Mouse (Mus musculus) embryonic stem cell, embryonic (primary cell): ENCODE results near the gene Kmt5a.

ENCODE experiments used
- CTCF ChIA-PET, 4 experiments: fragments of 300-600 bp in 2 of 4; fragments of 350-600 bp in 2 of 4; sonication (Branson Sonifier 250); formaldehyde crosslinking; loops; one replicate each; lab custom pipeline; 2022; ENCODE audit warnings: inconsistent platforms in 2 of 4; lab: Charles Lee
- POLR2A ChIA-PET, 4 experiments: fragments of 300-600 bp in 2 of 4; fragments of 350-600 bp in 2 of 4; sonication (Branson Sonifier 250); formaldehyde crosslinking; loops; one replicate each; lab custom pipeline; 2022; ENCODE audit warnings: antibody characterized with exemption in 4 of 4, inconsistent platforms in 1 of 4; lab: Charles Lee

Gene Kmt5a

DNA sequence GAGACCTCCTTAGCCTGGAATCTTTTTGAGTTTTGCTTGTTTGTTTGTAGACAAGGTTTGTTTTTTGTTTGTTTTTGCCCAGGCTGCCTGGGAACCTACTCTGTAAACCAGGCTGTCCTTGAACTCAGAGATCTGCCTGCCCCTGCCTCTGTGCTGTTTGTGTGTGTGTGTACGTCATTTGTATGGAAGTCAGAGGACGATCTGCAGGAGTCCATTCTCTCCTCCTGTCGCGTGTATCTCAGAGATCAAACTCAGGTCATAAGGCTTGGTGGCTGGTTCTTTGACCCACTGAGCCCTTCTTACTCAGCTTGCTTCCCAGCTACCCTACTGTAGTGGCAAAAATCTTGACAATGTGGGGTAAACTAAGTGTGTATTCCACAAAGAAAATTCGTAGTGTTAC, 984 bp upstream of the Kmt5a start:
- ChIA-PET CTCF (interaction anchor here in 1 of 4 experiments (0.7 kb wide), 1 partner anchor 100 kb away, joined by 3 read pairs; no protein-coding TSS in a partner anchor), POLR2A (interaction anchor here in 3 of 4 experiments (0.8 to 7.8 kb wide), 7 partner anchors 12 to 690 kb away, joined by 3 to 109 read pairs (median 9); partner anchors contain the start of genes Sbno1 (in 2 of the 3), 2810006K23Rik (in 1 of the 3), Kntc1 (in 1 of the 3) and Mphosph9 (in 1 of the 3))

GRCm38 (mm10) chr5:124440094-124440701, 468 bp downstream of the Kmt5a start:
- ChIA-PET POLR2A (interaction anchor here (0.5 to 7.8 kb wide), 69 partner anchors 8 to 953 kb away, joined by 3 to 109 read pairs (median 4); partner anchors contain the start of genes Rilpl2 (in 4 of the 4), 2810006K23Rik (in 3 of the 4), Mphosph9 (in 3 of the 4) and Sbno1 (in 3 of the 4)), CTCF (interaction anchor here (0.5 to 1.6 kb wide), 19 partner anchors 9 to 421 kb away, joined by 3 to 8 read pairs (median 3); partner anchors contain the start of genes Abcb9 (in 1 of the 4) and Rilpl1 (in 1 of the 4))

DNA sequence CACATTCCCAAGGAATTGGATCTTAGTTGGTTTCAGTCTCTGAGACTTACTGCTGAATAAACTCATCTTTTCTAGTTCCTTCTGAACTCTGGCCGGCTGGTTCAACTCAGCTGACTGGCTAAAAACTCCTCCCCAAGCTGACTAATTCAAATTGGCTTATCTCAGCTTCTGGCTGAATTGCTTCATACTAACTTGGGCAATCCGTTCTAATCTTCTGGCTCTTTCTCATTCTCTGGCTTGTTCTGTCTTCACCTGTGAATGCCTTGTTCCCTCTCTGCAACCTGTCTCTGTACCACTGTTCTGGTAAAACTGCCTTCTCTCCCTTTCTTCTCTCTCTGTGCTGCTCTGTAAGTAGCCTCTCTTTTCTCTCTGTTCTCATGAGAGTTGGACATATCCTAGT, 2.9 kb downstream of the Kmt5a start:
- POLR2A ChIA-PET, result interaction anchor here in 3 of 4 experiments (0.7 to 7.4 kb wide), 11 partner anchors 9 to 115 kb away, joined by 3 to 34 read pairs (median 5); partner anchors contain the start of genes Ddx55 (in 1 of the 3), Rilpl2 (in 1 of the 3) and Sbno1 (in 1 of the 3)
- CTCF ChIA-PET, result interaction anchor here in 1 of 4 experiments (1.6 kb wide), 1 partner anchor 10 kb away, joined by 3 read pairs; no protein-coding TSS in a partner anchor

DNA sequence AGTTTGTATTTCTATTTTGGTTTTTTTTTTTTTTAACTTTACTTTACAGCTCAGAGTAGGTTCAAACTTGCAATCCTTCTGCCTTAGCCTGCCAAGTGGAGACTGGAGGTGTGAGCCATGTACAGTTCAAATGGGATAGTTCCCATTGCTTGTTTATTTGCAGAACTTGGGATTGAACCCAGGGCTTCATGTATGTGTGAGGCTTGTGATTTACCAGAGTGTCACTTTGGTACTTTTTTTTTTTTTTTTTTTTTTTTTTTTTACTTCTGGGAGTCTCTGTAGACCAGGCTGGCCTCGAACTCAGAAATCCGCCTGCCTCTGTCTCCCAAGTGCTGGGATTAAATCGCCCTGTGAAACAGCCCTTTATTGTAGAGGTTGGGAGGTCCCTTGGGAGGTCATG, 4.5 kb downstream of the Kmt5a start:
- POLR2A ChIA-PET, result interaction anchor here (0.6 to 7.4 kb wide), 39 partner anchors 8 to 1165 kb away, joined by 3 to 34 read pairs (median 4); partner anchors contain the start of genes Rilpl2 (in 4 of the 4), Snrnp35 (in 3 of the 4), Sbno1 (in 2 of the 4) and 2810006K23Rik (in 1 of the 4)
- CTCF ChIA-PET, result interaction anchor here (0.6 to 1.7 kb wide), 12 partner anchors 12 to 226 kb away, joined by 3 to 11 read pairs (median 4); no protein-coding TSS in a partner anchor

- ChIA-PET POLR2A (interaction anchor here (0.5 to 7.4 kb wide), 35 partner anchors 8 to 324 kb away, joined by 3 to 34 read pairs (median 4); partner anchors contain the start of genes Rilpl2 (in 4 of the 4), Snrnp35 (in 3 of the 4), Sbno1 (in 2 of the 4) and 2810006K23Rik (in 1 of the 4)), CTCF (interaction anchor here (0.6 to 1.7 kb wide), 13 partner anchors 12 to 130 kb away, joined by 3 to 11 read pairs (median 3); partner anchors contain the start of gene Rilpl2 (in 1 of the 4))
Measured at GRCm38 (mm10) chr5:124444661-124445561, 5.2 kb downstream of the Kmt5a start.

DNA sequence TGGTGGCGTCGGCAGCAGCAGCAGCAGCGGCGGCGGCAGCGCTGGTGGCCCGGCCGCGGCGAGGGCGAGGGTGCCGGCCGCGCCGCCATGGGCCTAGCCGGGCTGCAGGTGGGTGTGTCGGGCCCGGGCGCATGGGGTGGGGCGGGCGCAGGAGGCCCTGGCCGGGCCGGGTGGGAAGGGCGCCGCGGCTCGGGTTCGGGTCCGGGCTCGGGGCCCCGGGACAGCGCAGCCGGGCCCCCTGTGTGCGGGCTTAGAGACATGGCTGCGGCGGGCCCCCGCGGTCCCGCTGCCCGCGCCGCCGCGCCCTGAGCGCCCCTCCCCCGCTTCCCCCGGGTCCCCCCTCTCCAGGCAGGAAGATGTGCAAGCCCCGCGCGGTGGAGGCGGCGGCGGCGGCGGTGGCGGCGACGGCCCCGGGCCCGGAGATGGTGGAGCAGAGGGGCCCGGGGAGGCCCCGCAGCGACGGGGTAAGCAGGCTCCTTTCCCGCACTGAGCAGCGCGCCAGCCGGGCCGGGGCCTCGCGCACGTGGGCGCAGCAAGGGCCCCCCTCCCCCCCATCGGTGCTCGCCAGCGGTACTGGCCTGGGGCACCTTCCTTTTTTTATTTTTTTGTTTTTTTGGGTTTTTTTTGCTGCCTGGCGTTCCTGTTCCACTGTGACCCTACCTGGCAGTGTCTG, 6.0 kb downstream of the Kmt5a start:
- ChIA-PET CTCF (interaction anchor here in 2 of 4 experiments (0.6 to 0.9 kb wide), 2 partner anchors 33 kb away, joined by 3 read pairs; partner anchors contain the start of gene Rilpl2 (in 1 of the 2)), POLR2A (interaction anchor here in 3 of 4 experiments (0.9 to 7.4 kb wide), 17 partner anchors 10 to 107 kb away, joined by 3 to 34 read pairs (median 4); partner anchors contain the start of genes Rilpl2 (in 2 of the 3), Sbno1 (in 2 of the 3) and Ddx55 (in 1 of the 3))

DNA sequence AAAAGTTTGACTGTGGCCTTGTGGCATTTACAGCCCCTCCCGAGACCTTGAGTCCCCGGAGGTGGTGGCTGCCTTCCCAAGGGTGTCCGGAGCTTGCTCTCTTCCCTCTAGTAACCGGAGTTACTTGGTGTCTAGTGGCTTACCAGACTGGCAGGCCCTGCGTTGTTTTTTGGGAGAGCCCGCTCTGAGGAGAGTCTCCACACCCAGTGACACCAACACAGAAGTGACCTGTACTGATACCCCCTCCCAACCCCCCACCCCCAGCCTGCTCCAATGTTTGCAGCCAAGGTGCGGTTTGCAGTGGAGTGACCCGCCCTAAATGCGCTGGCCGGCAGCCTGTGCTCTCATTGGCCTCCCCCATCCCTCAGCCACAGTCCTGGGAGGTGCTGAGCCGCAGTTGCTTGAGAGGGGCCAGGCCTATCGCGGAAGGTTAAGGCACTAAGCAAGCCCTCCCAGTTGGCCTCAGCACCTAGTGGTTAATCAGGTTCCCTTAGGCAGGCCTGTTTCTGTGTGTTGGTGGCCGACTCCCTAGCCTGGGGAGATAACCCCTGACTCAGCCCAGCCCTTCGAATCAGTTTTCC, 6.7 kb downstream of the Kmt5a start:
- ChIA-PET POLR2A (interaction anchor here in 3 of 4 experiments (0.5 to 7.4 kb wide), 14 partner anchors 11 to 106 kb away, joined by 3 to 34 read pairs (median 4); partner anchors contain the start of genes Rilpl2 (in 2 of the 3), Ddx55 (in 1 of the 3) and Sbno1 (in 1 of the 3)), CTCF (interaction anchor here in 2 of 4 experiments (0.6 kb wide), 2 partner anchors 34 to 92 kb away, joined by 3 read pairs; no protein-coding TSS in a partner anchor)

DNA sequence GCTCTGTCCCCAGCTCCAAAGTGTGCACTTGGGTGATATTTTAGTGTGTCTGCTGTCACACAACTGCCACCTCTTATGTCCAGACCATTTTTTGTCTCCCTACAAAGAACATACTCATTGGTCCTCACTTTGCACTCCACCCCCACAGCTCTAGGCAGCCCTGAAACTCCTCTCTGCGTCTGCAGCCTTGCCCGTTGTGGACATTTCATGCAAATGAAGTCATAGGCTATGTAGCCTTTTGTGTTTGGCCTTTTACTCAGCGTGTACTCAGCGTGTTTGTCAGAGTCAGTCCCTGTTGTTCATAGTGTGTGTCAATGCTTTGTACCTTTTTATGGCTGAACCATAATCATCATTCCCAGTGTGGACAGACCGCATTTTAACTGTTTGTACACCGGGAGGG, 9.8 kb downstream of the Kmt5a start:
- POLR2A ChIA-PET, result interaction anchor here in 2 of 4 experiments (0.7 to 7.4 kb wide), 3 partner anchors 10 to 15 kb away, joined by 3 to 34 read pairs (median 5); partner anchors contain the start of gene Kmt5a (in 1 of the 2)
- CTCF ChIA-PET, result no interaction called here

- POLR2A ChIA-PET, result interaction anchor here in 2 of 4 experiments (0.6 to 7.4 kb wide), 5 partner anchors 11 to 685 kb away, joined by 4 to 34 read pairs (median 5); partner anchors contain the start of gene Kmt5a (in 1 of the 2)
- CTCF ChIA-PET, result no interaction called here
Measured at GRCm38 (mm10) chr5:124450051-124450450, 10.3 kb downstream of the Kmt5a start.

DNA sequence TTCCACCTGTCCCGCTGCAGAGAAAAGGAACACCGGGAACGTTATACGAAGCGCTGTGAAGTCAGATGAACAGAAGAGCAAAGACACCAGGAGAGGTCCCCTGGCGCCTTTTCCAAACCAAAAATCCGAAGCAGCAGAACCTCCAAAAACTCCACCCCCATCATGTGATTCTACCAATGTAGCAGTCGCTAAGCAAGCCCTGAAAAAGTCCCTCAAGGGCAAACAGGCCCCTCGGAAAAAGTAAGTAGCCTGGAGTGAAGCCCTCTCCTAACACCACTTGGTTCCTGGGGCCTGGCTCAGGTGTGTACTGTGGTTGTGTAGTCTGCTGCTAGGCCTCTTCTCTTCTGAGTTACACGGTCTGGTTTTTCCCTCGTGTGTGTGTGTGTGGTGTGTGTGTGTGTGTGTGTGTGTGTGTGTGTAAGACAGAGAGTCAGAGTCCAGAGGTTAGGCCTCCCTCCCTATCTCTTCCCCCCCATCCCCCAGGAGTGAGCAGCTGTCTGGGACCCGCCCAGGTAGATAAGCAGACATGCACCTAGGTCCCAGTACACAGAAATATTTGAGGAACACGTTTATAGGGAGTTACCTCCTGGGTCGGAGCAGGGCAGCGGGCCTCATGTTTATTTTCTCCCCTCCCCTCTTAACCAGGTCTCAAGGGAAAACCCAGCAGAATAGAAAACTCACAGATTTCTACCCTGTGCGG, 11.1 kb downstream of the Kmt5a start:
- CTCF ChIA-PET, result interaction anchor here in 1 of 4 experiments (0.5 to 0.7 kb wide), 2 partner anchors 153 to 472 kb away, joined by 3 read pairs; no protein-coding TSS in a partner anchor
- POLR2A ChIA-PET, result interaction anchor here in 1 of 4 experiments (1.3 to 1.4 kb wide), 2 partner anchors 9 to 34 kb away, joined by 4 to 5 read pairs; no protein-coding TSS in a partner anchor

DNA sequence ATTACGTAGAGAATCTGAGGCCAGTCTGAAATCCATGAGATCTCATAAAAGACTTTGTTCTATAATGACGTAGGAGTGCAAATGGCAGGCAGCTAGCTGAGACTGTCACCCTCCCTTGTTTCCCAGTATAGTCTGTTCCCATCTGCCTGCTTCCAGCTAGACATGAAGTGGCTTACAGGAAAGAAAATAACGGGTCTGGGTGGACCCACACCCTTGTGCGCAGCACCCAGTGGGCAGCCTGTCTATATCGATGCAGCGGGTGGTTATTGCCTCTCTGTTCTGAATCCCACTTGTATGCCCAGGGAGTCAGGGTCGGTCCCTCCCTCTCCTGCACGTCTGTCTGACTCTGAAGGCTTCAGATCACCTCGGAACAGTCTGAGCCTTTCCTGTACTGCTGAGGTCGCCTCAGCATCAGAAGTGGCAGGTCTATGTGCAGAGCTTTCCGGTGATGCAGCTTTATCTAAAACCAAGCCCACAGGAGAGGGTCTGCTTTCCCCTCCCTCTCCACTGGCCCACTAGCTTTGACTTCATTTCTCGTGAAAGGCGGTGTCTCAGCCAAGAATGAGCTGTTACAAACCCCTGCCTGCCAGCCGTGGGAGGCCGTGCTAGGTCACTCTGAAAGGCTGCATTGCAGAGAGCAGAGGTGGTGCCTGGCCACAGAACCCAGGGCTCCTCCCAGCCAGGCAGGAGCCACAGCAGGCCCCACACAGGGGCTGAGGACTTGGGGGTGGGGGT, 12.9 kb downstream of the Kmt5a start:
- ChIA-PET POLR2A (interaction anchor here in 3 of 4 experiments (0.6 to 2.3 kb wide), 18 partner anchors 8 to 933 kb away, joined by 3 to 12 read pairs (median 3); partner anchors contain the start of genes Kmt5a (in 2 of the 3), Rilpl1 (in 1 of the 3) and Snrnp35 (in 1 of the 3)), CTCF (interaction anchor here in 1 of 4 experiments (0.6 to 0.8 kb wide), 3 partner anchors 18 to 1727 kb away, joined by 3 read pairs; no protein-coding TSS in a partner anchor)

DNA sequence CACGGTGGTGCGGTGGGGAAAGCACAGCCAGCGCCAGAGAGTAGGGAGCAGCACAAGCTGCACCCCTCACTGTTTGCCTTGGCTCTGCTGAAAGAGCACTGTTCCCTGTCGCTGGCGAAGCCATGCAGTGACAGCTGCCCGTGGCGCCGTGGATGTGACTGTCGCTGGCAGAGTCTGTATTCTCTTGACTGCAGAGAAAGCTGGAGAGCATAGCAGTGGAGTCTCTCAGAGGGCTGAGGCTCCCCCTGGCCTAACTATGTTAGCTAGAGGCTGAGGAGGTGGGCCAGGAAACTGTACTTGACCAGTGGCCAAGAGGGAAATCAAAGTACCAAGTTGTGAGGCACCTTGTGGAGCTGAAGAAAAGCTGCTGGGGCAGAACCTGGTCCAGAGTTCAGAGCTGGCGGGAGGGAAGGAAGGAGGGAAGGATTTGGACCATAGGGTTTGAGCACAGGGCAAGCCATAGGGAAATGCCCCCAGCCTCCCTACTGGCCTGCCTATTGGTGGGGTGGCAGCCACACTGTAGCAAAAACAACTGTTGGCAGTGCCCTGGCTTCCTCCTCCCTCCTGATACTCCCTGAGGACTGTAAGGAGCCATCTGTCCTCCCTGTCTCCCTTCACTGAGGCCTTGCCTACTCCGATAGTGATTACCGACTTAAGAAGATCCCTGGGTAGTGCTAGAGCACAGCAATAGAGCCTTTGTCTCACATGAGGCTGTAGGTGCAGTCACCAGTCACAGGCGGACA, 13.8 kb downstream of the Kmt5a start:
- CTCF ChIA-PET, result no interaction called here
- POLR2A ChIA-PET, result interaction anchor here in 3 of 4 experiments (0.6 to 2.3 kb wide), 11 partner anchors 8 to 819 kb away, joined by 3 to 12 read pairs (median 5); partner anchors contain the start of gene Kmt5a (in 2 of the 3)

DNA sequence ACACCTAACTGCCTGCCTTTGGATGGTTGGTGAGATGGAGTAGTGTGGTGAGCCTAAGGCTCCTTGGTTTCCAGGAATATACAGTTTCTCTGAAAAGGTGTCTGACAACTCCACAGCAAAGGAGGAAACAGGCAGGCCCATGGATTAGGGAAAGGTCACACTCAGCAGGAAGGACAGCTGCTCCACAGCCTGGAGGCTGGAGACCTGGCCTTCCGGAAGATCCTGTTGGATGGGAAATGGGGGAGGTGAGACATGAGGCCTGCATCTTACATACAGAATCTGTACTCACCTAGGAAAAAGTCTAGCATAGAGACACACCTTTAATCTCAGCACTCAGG, 14.3 kb downstream of the Kmt5a start:
- POLR2A ChIA-PET, result interaction anchor here in 2 of 4 experiments (1.1 to 1.5 kb wide), 2 partner anchors 8 to 12 kb away, joined by 3 to 5 read pairs; no protein-coding TSS in a partner anchor
- CTCF ChIA-PET, result no interaction called here

- CTCF ChIA-PET, result no interaction called here
- POLR2A ChIA-PET, result interaction anchor here in 3 of 4 experiments (0.5 to 1.7 kb wide), 7 partner anchors 9 to 129 kb away, joined by 3 to 8 read pairs (median 4); partner anchors contain the start of genes 2810006K23Rik (in 1 of the 3), Mphosph9 (in 1 of the 3) and Rilpl2 (in 1 of the 3)
Measured at GRCm38 (mm10) chr5:124456762-124457161, 17.0 kb downstream of the Kmt5a start.
